Mouse (Mus musculus): ENCODE results near the gene Ric1. TPM values are rescaled to one million over a fixed set of nuclear protein-coding genes. Genes with fewer than 3 reads are reported as not detected.

Ric1 gene
- total and polyA plus RNA-seq, 3 experiments = 41.0 to 77.2 (median 54.2) TPM

- Histone ChIP-seq H3K79me2 (ENCODE audit: control insufficient read depth, insufficient read depth, low read length, poor library complexity) (peaks cover 40% of the 10 kb centered on the region), H3K36me3 (ENCODE audit: control insufficient read depth in 1 of 2, insufficient read depth in 2 of 2, low read length in 2 of 2) (peaks cover 0 to 17% of the 10 kb centered on the region in 2 experiments; a peak in 2 of 4 replicates)
- TF ChIP-seq NRF1 (IDR thresholded peaks at IDR 0.05; ENCODE audit: insufficient read depth, low read depth, low read length, poor library complexity, severe bottlenecking) = no peak
- TF ChIP-seq UBTF (IDR thresholded peaks at IDR 0.05; ENCODE audit: borderline replicate concordance, insufficient read depth, low read depth, low read length) = no peak
- TF ChIP-seq MAZ (IDR thresholded peaks at IDR 0.05; ENCODE audit: low read depth, low read length) = no peak
- no peak for TF ChIP-seq BHLHE40 (IDR thresholded peaks at IDR 0.05; ENCODE audit: borderline replicate concordance, low read depth, low read length)
- peak; percentile 71 for TF ChIP-seq TAL1 (IDR thresholded peaks at IDR 0.05; ENCODE audit: low read length)
- TF ChIP-seq KAT2A (conservative IDR thresholded peaks at IDR 0.05; ENCODE audit: low read depth, low read length) = no peak
- TF ChIP-seq RCOR1 (IDR thresholded peaks at IDR 0.05; ENCODE audit: low read depth, low read length) = no peak
- no peak for TF ChIP-seq GATA1 (IDR thresholded peaks at IDR 0.05; ENCODE audit: low read depth, low read length)
These were observed 6.5 kb downstream of the Ric1 start for GRCm38 (mm10) chr19:29528568-29528967.

GRCm38 (mm10) chr19:29534030-29534429, 11.9 kb downstream of the Ric1 start:
- Histone ChIP-seq H3K27ac (ENCODE audit: control insufficient read depth, low read depth, low read length) (no peak overlapping the region), H3K4me3 (ENCODE audit: control insufficient read depth in 1 of 2, insufficient read depth in 1 of 2, low read depth in 2 of 2, low read length in 2 of 2) (no peak overlapping the region), H3K79me2 (ENCODE audit: control insufficient read depth, insufficient read depth, low read length, poor library complexity) (peaks cover 11% of the 10 kb centered on the region), H3K9ac (ENCODE audit: control insufficient read depth, low read depth, low read length, poor library complexity, severe bottlenecking) (no peak overlapping the region), H3K36me3 (ENCODE audit: control insufficient read depth in 1 of 2, insufficient read depth in 2 of 2, low read length in 2 of 2) (peaks cover 0 to 13% of the 10 kb centered on the region in 2 experiments; a peak in 3 of 4 replicates), H3K9me3 (replicated peaks; ENCODE audit: insufficient read depth, low read length) (no peaks in the 10 kb centered on the region; the same call in 1 of the 2 replicates), H3K27me3 (ENCODE audit: control insufficient read depth in 1 of 2, insufficient read depth in 2 of 2, low read length in 2 of 2) (no peaks in the 10 kb centered on the region), H3K4me1 (ENCODE audit: control insufficient read depth in 1 of 2, insufficient read depth in 2 of 2, low read length in 2 of 2) (peaks cover 0 to 3% of the 10 kb centered on the region in 2 experiments; a peak in 2 of 4 replicates)
- TF ChIP-seq RCOR1 (IDR thresholded peaks at IDR 0.05; ENCODE audit: low read depth, low read length) (no peak), USF2 (IDR thresholded peaks at IDR 0.05; ENCODE audit: borderline replicate concordance in 1 of 2, insufficient read depth in 1 of 2, low read depth in 1 of 2, low read length in 2 of 2) (0 out of 4 replicates have a peak, but pooled peaks of 1 of the 2 experiments have one; percentile 11), CHD1 (IDR thresholded peaks at IDR 0.05; ENCODE audit: low read depth, low read length) (0 out of 2 replicates have a peak, but pooled peaks have one; percentile 31)
- DNase-seq (ENCODE audit: low read depth, low spot score) = no peak

More at GRCm38 (mm10) chr19:29528568-29528967, 6.5 kb downstream of the Ric1 start:
- Histone ChIP-seq H3K27ac (ENCODE audit: control insufficient read depth, low read depth, low read length) (no peak overlapping the region), H3K9me3 (replicated peaks; ENCODE audit: insufficient read depth, low read length) (no peaks in the 10 kb centered on the region; the same call in 1 of the 2 replicates), H3K4me3 (ENCODE audit: control insufficient read depth in 1 of 2, insufficient read depth in 1 of 2, low read depth in 2 of 2, low read length in 2 of 2) (no peak overlapping the region), H3K9ac (ENCODE audit: control insufficient read depth, low read depth, low read length, poor library complexity, severe bottlenecking) (no peak overlapping the region), H3K4me1 (ENCODE audit: control insufficient read depth in 1 of 2, insufficient read depth in 2 of 2, low read length in 2 of 2) (peaks cover 10 to 13% of the 10 kb centered on the region in 2 experiments), H3K27me3 (ENCODE audit: control insufficient read depth in 1 of 2, insufficient read depth in 2 of 2, low read length in 2 of 2) (no peaks in the 10 kb centered on the region)
- peak; percentile 67 for DNase-seq (ENCODE audit: low read depth, low spot score)

GRCm38 (mm10) chr19:29542256-29542970, 20.3 kb downstream of the Ric1 start:
- no peak overlapping the region for H3K27ac ChIP-seq (ENCODE audit: control insufficient read depth, low read depth, low read length)
- H3K36me3 ChIP-seq (ENCODE audit: control insufficient read depth in 1 of 2, insufficient read depth in 2 of 2, low read length in 2 of 2) = peaks cover 2 to 3% of the 10 kb centered on the region in 2 experiments; a peak in 3 of 4 replicates
- H3K4me3 ChIP-seq (ENCODE audit: control insufficient read depth in 1 of 2, insufficient read depth in 1 of 2, low read depth in 2 of 2, low read length in 2 of 2) = no peak overlapping the region
- no peak for DNase-seq (ENCODE audit: low read depth, low spot score)
- H3K9me3 ChIP-seq (replicated peaks; ENCODE audit: insufficient read depth, low read length) = no peaks in the 10 kb centered on the region
- H3K27me3 ChIP-seq (ENCODE audit: control insufficient read depth in 1 of 2, insufficient read depth in 2 of 2, low read length in 2 of 2) = no peaks in the 10 kb centered on the region
- peaks cover 2 to 3% of the 10 kb centered on the region in 2 experiments; a peak in 1 of 4 replicates for H3K4me1 ChIP-seq (ENCODE audit: control insufficient read depth in 1 of 2, insufficient read depth in 2 of 2, low read length in 2 of 2)
- H3K79me2 ChIP-seq (ENCODE audit: control insufficient read depth, insufficient read depth, low read length, poor library complexity) = no peaks in the 10 kb centered on the region; the same call in 1 of the 2 replicates
- no peak overlapping the region for H3K9ac ChIP-seq (ENCODE audit: control insufficient read depth, low read depth, low read length, poor library complexity, severe bottlenecking)
- TF ChIP-seq BHLHE40 (IDR thresholded peaks at IDR 0.05; ENCODE audit: borderline replicate concordance, low read depth, low read length) (no peak), MYB (IDR thresholded peaks at IDR 0.05; ENCODE audit: low read depth, low read length) (no peak), RCOR1 (IDR thresholded peaks at IDR 0.05; ENCODE audit: low read depth, low read length) (no peak), CHD2 (IDR thresholded peaks at IDR 0.05; ENCODE audit: low read length) (no peak), TBP (IDR thresholded peaks at IDR 0.05; ENCODE audit: low read depth, low read length) (no peak), POLR2AphosphoS5 (IDR thresholded peaks at IDR 0.05; ENCODE audit: borderline replicate concordance, low read depth, low read length) (no peak), GABPA (IDR thresholded peaks at IDR 0.05; ENCODE audit: low read depth, low read length) (no peak), MAX (IDR thresholded peaks at IDR 0.05; ENCODE audit: low read length) (no peak), EP300 (IDR thresholded peaks at IDR 0.05; ENCODE audit: low read depth in 1 of 2, low read length in 2 of 2) (no peak), JUND (IDR thresholded peaks at IDR 0.05; ENCODE audit: low read depth, low read length) (no peak), ZKSCAN1 (IDR thresholded peaks at IDR 0.05; ENCODE audit: low read depth, low read length) (no peak), MAFK (IDR thresholded peaks at IDR 0.05; ENCODE audit: borderline replicate concordance, low read depth, low read length) (no peak), POLR2AphosphoS2 (IDR thresholded peaks at IDR 0.05; ENCODE audit: low read length) (no peak), TCF12 (IDR thresholded peaks at IDR 0.05; ENCODE audit: low read depth, low read length) (no peak), CHD1 (IDR thresholded peaks at IDR 0.05; ENCODE audit: low read depth, low read length) (no peak), UBTF (IDR thresholded peaks at IDR 0.05; ENCODE audit: borderline replicate concordance, insufficient read depth, low read depth, low read length) (no peak), NRF1 (IDR thresholded peaks at IDR 0.05; ENCODE audit: insufficient read depth, low read depth, low read length, poor library complexity, severe bottlenecking) (no peak)

Measured in MEL (cell line).